Mouse (Mus musculus) embryonic stem cell, embryonic (primary cell): ENCODE data around the gene Ces1e.
"Not testable (repeated sequence)": the region's sequence is repeated elsewhere in the genome, so short reads cannot be mapped to it uniquely, and the experiment has no call there.

ENCODE experiments used
- CTCF ChIA-PET, 4 experiments: fragments of 300-600 bp in 2 of 4; fragments of 350-600 bp in 2 of 4; sonication (Branson Sonifier 250); formaldehyde crosslinking; loops; one replicate each; lab custom pipeline; 2022; ENCODE audit warnings: inconsistent platforms in 2 of 4; lab: Charles Lee
- POLR2A ChIA-PET, 4 experiments: fragments of 300-600 bp in 2 of 4; fragments of 350-600 bp in 2 of 4; sonication (Branson Sonifier 250); formaldehyde crosslinking; loops; one replicate each; lab custom pipeline; 2022; ENCODE audit warnings: antibody characterized with exemption in 4 of 4, inconsistent platforms in 1 of 4; lab: Charles Lee

Ces1e gene

GRCm38 (mm10) chr8:93229446-93229845 lies at the start of gene Ces1e:
TSS of gene Ces1e (minus strand) at chr8:93229619.
- ChIA-PET POLR2A (no interaction called here), CTCF (no interaction called here)

GRCm38 (mm10) chr8:93278176-93278805 lies 48.9 kb upstream of the Ces1e start:
- POLR2A ChIA-PET: no interaction called here

GRCm38 (mm10) chr8:93274609-93275008 lies 45.2 kb upstream of the Ces1e start:
- ChIA-PET POLR2A (no interaction called here), CTCF (no interaction called here)

More at GRCm38 (mm10) chr8:93278176-93278805, 48.9 kb upstream of the Ces1e start:
- CTCF ChIA-PET: no interaction called here

GRCm38 (mm10) chr8:93273321-93273720 lies 43.9 kb upstream of the Ces1e start:
- ChIA-PET CTCF (no interaction called here), POLR2A (interaction anchor here in 1 of 4 experiments (0.7 kb wide), 1 partner anchor 160 kb away, joined by 4 read pairs; no protein-coding TSS in a partner anchor)

GRCm38 (mm10) chr8:93272686-93273085 lies 43.3 kb upstream of the Ces1e start:
- CTCF ChIA-PET: no interaction called here
- POLR2A ChIA-PET: no interaction called here

- ChIA-PET POLR2A (no interaction called here), CTCF (no interaction called here)
These were observed 32.0 kb upstream of the Ces1e start for GRCm38 (mm10) chr8:93261436-93261835.

GRCm38 (mm10) chr8:93252400-93252925 lies 23.0 kb upstream of the Ces1e start:
- CTCF ChIA-PET: no interaction called here

GRCm38 (mm10) chr8:93246057-93246456 lies 16.6 kb upstream of the Ces1e start:
- ChIA-PET CTCF (interaction anchor here in 2 of 4 experiments (0.5 to 0.7 kb wide), 3 partner anchors 73 to 1532 kb away, joined by 4 to 5 read pairs (median 4); no protein-coding TSS in a partner anchor), POLR2A (interaction anchor here in 1 of 4 experiments (0.6 kb wide), 1 partner anchor 305 kb away, joined by 3 read pairs; no protein-coding TSS in a partner anchor)

More at GRCm38 (mm10) chr8:93252400-93252925, 23.0 kb upstream of the Ces1e start:
- POLR2A ChIA-PET: no interaction called here

GRCm38 (mm10) chr8:93239884-93240283 lies 10.5 kb upstream of the Ces1e start:
- POLR2A ChIA-PET: no interaction called here
- CTCF ChIA-PET: no interaction called here

- CTCF ChIA-PET: no interaction called here
- POLR2A ChIA-PET: no interaction called here
These were observed 6.3 kb upstream of the Ces1e start for GRCm38 (mm10) chr8:93235681-93236080.

- CTCF ChIA-PET: no interaction called here
- POLR2A ChIA-PET: no interaction called here
These were observed 5.3 kb upstream of the Ces1e start for GRCm38 (mm10) chr8:93234706-93235105.

GRCm38 (mm10) chr8:93234068-93234467 lies 4.6 kb upstream of the Ces1e start:
- CTCF ChIA-PET: no interaction called here
- POLR2A ChIA-PET: no interaction called here

- CTCF ChIA-PET: no interaction called here
These were observed 597 bp downstream of the Ces1e start for GRCm38 (mm10) chr8:93228673-93229370.

GRCm38 (mm10) chr8:93226471-93226870 lies 2.9 kb downstream of the Ces1e start:
- CTCF ChIA-PET: not testable (repeated sequence)

More at GRCm38 (mm10) chr8:93228673-93229370, 597 bp downstream of the Ces1e start:
- POLR2A ChIA-PET: interaction anchor here in 1 of 4 experiments (0.5 kb wide), 1 partner anchor 251 kb away, joined by 3 read pairs; no protein-coding TSS in a partner anchor

GRCm38 (mm10) chr8:93221896-93222295 lies 7.5 kb downstream of the Ces1e start:
- CTCF ChIA-PET: no interaction called here
- POLR2A ChIA-PET: interaction anchor here in 1 of 4 experiments (1.5 kb wide), 1 partner anchor 63 kb away, joined by 3 read pairs; no protein-coding TSS in a partner anchor

More at GRCm38 (mm10) chr8:93226471-93226870, 2.9 kb downstream of the Ces1e start:
- POLR2A ChIA-PET: not testable (repeated sequence)

- ChIA-PET POLR2A (no interaction called here), CTCF (no interaction called here)
These were observed 11.6 kb downstream of the Ces1e start for GRCm38 (mm10) chr8:93217867-93218266.

- POLR2A ChIA-PET: no interaction called here
- CTCF ChIA-PET: no interaction called here
These were observed 12.0 kb downstream of the Ces1e start for GRCm38 (mm10) chr8:93217375-93217774.

GRCm38 (mm10) chr8:93211091-93211490 lies 18.3 kb downstream of the Ces1e start:
- ChIA-PET POLR2A (no interaction called here), CTCF (no interaction called here)

GRCm38 (mm10) chr8:93199146-93199545 lies 30.3 kb downstream of the Ces1e start:
- POLR2A ChIA-PET, CTCF ChIA-PET: not testable (repeated sequence)
